Mouse (Mus musculus) heart, embryonic 10.5 days (tissue): ENCODE data around the gene Grid2. TPM values are rescaled to one million over a fixed set of nuclear protein-coding genes. Genes with fewer than 3 reads are reported as not detected.

Experiments
- DNase-seq: peaks from one replicate; pipeline ENCODE4 v3.0.0-alpha.2; 2017; ENCODE audit warnings: low spot score
- H3K27ac ChIP-seq: fragments of 300-500 bp; sonication (generic); 2 replicates; pipeline ENCODE4 v1.5.1; 2016; ENCODE audit warnings: mild to moderate bottlenecking
- H3K27me3 ChIP-seq: fragments of 300-500 bp; sonication (generic); 2 replicates; pipeline ENCODE4 v1.6.1; 2016; ENCODE audit warnings: mild to moderate bottlenecking; ENCODE audit not compliant: poor library complexity, insufficient read depth, severe bottlenecking
- H3K36me3 ChIP-seq: fragments of 300-500 bp; sonication (generic); 2 replicates; pipeline ENCODE4 v1.6.1; 2016; ENCODE audit warnings: mild to moderate bottlenecking, moderate library complexity
- H3K4me1 ChIP-seq: fragments of 300-500 bp; sonication (generic); 2 replicates; pipeline ENCODE4 v1.6.1; 2016; ENCODE audit warnings: mild to moderate bottlenecking
- H3K4me3 ChIP-seq: fragments of 300-500 bp; sonication (generic); 2 replicates; pipeline ENCODE4 v1.5.1; 2016; ENCODE audit warnings: mild to moderate bottlenecking, moderate library complexity
- H3K9me3 ChIP-seq: fragments of 300-500 bp; sonication (generic); 2 replicates; pipeline ENCODE4 v1.6.1; 2016; ENCODE audit warnings: mild to moderate bottlenecking, moderate library complexity
- WGBS: fragments of 180-500 bp; shearing (Covaris S2); methylation state at CpG from one replicate; pipeline ENCODE4 v1.1.7; 2016; 5-methylcytosine and 5-hydroxymethylcytosine counted together
- polyA plus RNA-seq: library from polyadenylated mRNA; unstranded; fragments of >200 nt; fragmentation: Nextera tagmentation; extraction: Ambion mirVana; gene quantifications from 2 replicates; pipeline ENCODE4 v1.2.1, GENCODE M21; 2016

Grid2 gene
- polyA plus RNA-seq, 1 experiment from 2014 or later: 0.60 TPM

- Histone ChIP-seq H3K27ac (no peak overlapping the region), H3K27me3 (no peaks in the 10 kb centered on the region), H3K4me1 (no peaks in the 10 kb centered on the region), H3K36me3 (no peaks in the 10 kb centered on the region), H3K9me3 (no peaks in the 10 kb centered on the region), H3K4me3 (no peak overlapping the region)
- 60% methylated on average over 5 of the region's 5 CpGs for WGBS
- DNase-seq: no peak
Measured at GRCm38 (mm10) chr6:63946721-63947120, 691.0 kb downstream of the Grid2 start.

- no peaks in the 10 kb centered on the region for H3K27me3 ChIP-seq
- H3K9me3 ChIP-seq: no peaks in the 10 kb centered on the region
- no peak for DNase-seq
- no peak overlapping the region for H3K27ac ChIP-seq
- no peak overlapping the region for H3K4me3 ChIP-seq
- H3K4me1 ChIP-seq: no peaks in the 10 kb centered on the region
- no peaks in the 10 kb centered on the region for H3K36me3 ChIP-seq
- 83% methylated on average over 3 of the region's 3 CpGs for WGBS
Measured at GRCm38 (mm10) chr6:63963789-63964188, 708.1 kb downstream of the Grid2 start.

DNA sequence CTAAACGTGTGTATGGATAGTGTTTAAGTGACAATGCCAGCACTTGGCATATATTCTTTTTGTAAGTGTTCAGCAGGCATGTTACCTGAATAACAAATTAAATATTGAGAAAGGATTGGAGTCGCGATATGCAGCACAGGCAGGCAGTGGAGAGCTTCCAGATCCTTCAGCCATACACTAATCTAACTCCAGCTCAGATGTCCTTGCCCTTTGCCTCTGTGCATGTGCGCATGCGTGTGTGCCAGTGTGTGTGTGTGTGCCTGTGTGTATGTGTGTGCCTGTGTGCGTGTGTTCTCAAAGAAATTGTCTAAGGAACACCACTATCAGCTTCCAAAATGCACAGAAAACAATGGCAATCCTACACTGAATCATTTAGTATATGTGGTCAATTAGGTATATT lies 708.6 kb downstream of the Grid2 start:
- Histone ChIP-seq H3K4me3 (no peak overlapping the region), H3K36me3 (no peaks in the 10 kb centered on the region), H3K4me1 (no peaks in the 10 kb centered on the region), H3K9me3 (no peaks in the 10 kb centered on the region), H3K27ac (no peak overlapping the region), H3K27me3 (no peaks in the 10 kb centered on the region)
- WGBS: 80% methylated on average over 6 of the region's 6 CpGs
- DNase-seq: no peak

DNA sequence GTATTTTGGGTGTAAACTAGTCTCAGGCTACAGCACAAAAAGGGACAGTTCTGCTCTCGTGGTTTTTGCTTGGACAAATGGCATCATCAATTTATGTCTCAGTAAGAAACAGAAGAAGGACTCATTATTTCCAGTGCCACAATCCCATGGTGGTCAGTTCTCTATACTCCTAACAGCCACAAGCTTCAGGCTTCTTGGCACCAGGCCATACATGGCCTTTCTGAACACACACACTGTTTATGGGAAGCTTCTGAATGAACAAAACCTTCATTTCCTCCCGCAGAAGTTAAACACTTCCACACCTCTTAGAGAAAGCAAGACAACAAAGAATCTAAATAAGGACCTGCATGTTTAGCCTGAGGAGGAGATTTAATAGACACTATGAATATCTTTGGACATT lies 709.1 kb downstream of the Grid2 start:
- Histone ChIP-seq H3K4me3 (no peak overlapping the region), H3K27ac (no peak overlapping the region), H3K9me3 (no peaks in the 10 kb centered on the region), H3K4me1 (no peaks in the 10 kb centered on the region), H3K36me3 (no peaks in the 10 kb centered on the region), H3K27me3 (no peaks in the 10 kb centered on the region)
- no peak for DNase-seq
- WGBS: 82% methylated on average over 2 of the region's 2 CpGs

DNA sequence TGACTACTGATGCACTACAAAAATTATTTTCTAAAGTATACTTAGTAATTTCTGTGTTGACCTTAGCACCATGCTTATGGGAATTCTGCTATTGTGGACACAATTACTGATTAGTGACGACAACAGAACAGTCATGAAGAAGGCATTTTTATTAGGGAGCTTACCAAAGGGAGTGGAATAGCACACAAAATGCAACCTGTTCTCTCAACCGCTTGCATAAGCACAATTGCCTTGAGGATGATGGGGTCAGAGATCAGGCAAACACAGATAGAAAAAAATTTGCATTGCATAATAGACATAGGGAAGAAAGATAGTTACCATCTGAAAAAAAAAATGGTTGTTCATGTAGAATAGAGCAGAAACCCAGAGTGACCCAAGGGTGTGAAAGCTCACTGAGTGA lies 790.4 kb downstream of the Grid2 start:
- no peak for DNase-seq
- Histone ChIP-seq H3K9me3 (no peaks in the 10 kb centered on the region), H3K4me3 (no peak overlapping the region), H3K27me3 (no peaks in the 10 kb centered on the region), H3K27ac (no peak overlapping the region), H3K4me1 (no peaks in the 10 kb centered on the region), H3K36me3 (no peaks in the 10 kb centered on the region)
- WGBS: 87% methylated on average over 2 of the region's 2 CpGs

GRCm38 (mm10) chr6:64046732-64047131 lies 791.1 kb downstream of the Grid2 start:
- Histone ChIP-seq H3K27me3 (no peaks in the 10 kb centered on the region), H3K9me3 (no peaks in the 10 kb centered on the region), H3K27ac (no peak overlapping the region), H3K4me3 (no peak overlapping the region), H3K4me1 (no peaks in the 10 kb centered on the region), H3K36me3 (no peaks in the 10 kb centered on the region)
- WGBS: 79% methylated on average over 1 of the region's 1 CpGs
- no peak for DNase-seq

DNA sequence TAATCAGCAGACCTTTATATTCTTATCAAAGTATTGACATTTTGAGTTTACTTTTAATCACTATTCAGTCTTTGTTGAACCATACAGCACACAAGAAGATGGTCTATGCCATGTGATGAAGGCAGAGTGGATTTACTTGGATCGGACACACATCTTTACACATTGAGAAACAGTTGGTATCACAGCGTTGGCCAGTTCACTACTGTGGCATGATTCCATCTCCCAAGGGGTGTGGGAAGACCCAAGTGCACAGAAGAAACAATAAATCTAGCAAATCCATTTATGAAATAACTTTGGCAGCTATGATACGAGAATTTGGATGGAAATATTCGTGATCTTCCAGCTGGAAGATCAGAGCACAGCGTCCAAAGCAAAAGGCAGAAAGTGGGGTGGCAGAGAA lies 792.3 kb downstream of the Grid2 start:
- Histone ChIP-seq H3K4me1 (no peaks in the 10 kb centered on the region), H3K27me3 (no peaks in the 10 kb centered on the region), H3K36me3 (no peaks in the 10 kb centered on the region), H3K9me3 (no peaks in the 10 kb centered on the region), H3K4me3 (no peak overlapping the region), H3K27ac (no peak overlapping the region)
- WGBS: 83% methylated on average over 5 of the region's 5 CpGs
- DNase-seq: no peak

GRCm38 (mm10) chr6:64063858-64064257 lies 808.2 kb downstream of the Grid2 start:
- Histone ChIP-seq H3K9me3 (no peaks in the 10 kb centered on the region), H3K4me3 (no peak overlapping the region), H3K4me1 (no peaks in the 10 kb centered on the region), H3K36me3 (no peaks in the 10 kb centered on the region), H3K27ac (no peak overlapping the region), H3K27me3 (no peaks in the 10 kb centered on the region)
- DNase-seq: no peak
- 83% methylated on average over 7 of the region's 7 CpGs for WGBS

DNA sequence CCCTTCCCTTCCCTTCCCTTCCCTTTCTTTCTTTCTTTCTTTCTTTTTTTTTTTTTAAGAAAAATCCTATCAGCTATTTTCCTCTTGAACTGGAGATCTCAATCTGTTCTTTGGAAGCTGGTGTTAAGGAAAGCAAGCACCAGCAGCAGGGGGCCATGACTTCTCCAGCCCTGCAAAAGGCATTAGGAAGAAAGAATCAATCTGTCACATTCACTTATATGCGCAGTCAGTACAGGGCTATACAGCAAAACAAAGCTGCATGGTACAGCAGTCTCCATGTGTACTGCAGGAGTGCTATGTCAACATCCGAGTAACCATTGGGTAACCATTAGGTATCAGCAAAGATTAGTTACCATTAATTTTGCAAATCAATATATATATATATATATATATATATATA lies 809.0 kb downstream of the Grid2 start:
- 84% methylated on average over 2 of the region's 2 CpGs for WGBS
- no peaks in the 10 kb centered on the region for H3K36me3 ChIP-seq
- no peak for DNase-seq

GRCm38 (mm10) chr6:64073406-64073805 lies 817.7 kb downstream of the Grid2 start:
- no peak overlapping the region for H3K4me3 ChIP-seq
- no peak for DNase-seq
- H3K36me3 ChIP-seq: no peaks in the 10 kb centered on the region
- no peaks in the 10 kb centered on the region for H3K27me3 ChIP-seq
- H3K4me1 ChIP-seq: no peaks in the 10 kb centered on the region
- H3K27ac ChIP-seq: no peak overlapping the region
- H3K9me3 ChIP-seq: no peaks in the 10 kb centered on the region
- WGBS: 64% methylated on average over 2 of the region's 2 CpGs

More for the DNA sequence above, 809.0 kb downstream of the Grid2 start:
- no peak overlapping the region for H3K27ac ChIP-seq
- H3K4me1 ChIP-seq: no peaks in the 10 kb centered on the region
- no peak overlapping the region for H3K4me3 ChIP-seq
- no peaks in the 10 kb centered on the region for H3K9me3 ChIP-seq
- H3K27me3 ChIP-seq: no peaks in the 10 kb centered on the region

GRCm38 (mm10) chr6:64077911-64078310 lies 822.2 kb downstream of the Grid2 start:
- no peaks in the 10 kb centered on the region for H3K4me1 ChIP-seq
- H3K36me3 ChIP-seq: no peaks in the 10 kb centered on the region
- H3K27ac ChIP-seq: no peak overlapping the region
- no peaks in the 10 kb centered on the region for H3K9me3 ChIP-seq
- no peak overlapping the region for H3K4me3 ChIP-seq
- no peaks in the 10 kb centered on the region for H3K27me3 ChIP-seq
- WGBS: 83% methylated on average over 1 of the region's 1 CpGs
- DNase-seq: no peak

DNA sequence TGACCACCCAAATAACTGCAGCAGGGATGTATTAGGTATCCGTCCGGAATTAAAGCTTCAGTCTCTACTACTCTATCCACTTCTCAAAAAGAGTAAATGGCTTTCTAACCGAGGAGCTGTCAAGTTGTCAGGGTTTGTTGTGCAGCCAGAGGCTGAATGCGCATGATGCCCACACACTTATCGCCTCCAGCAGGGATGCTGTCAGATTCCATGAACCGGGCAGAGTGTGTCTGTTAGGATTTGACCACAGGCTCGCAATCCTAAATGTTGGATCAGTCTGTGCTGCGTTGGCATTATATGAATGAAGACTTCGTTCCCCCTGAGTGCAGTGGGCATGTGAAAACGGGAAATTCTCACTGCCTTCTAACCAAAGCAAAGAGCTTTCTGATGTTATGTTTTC lies 843.0 kb downstream of the Grid2 start:
- Histone ChIP-seq H3K36me3 (no peaks in the 10 kb centered on the region), H3K9me3 (no peaks in the 10 kb centered on the region), H3K4me1 (no peaks in the 10 kb centered on the region), H3K4me3 (no peak overlapping the region), H3K27me3 (no peaks in the 10 kb centered on the region), H3K27ac (no peak overlapping the region)
- 75% methylated on average over 10 of the region's 10 CpGs for WGBS
- no peak for DNase-seq

GRCm38 (mm10) chr6:64114594-64114993 lies 858.9 kb downstream of the Grid2 start:
- no peaks in the 10 kb centered on the region for H3K27me3 ChIP-seq
- no peak overlapping the region for H3K27ac ChIP-seq
- H3K4me3 ChIP-seq: no peak overlapping the region
- H3K4me1 ChIP-seq: no peaks in the 10 kb centered on the region
- H3K36me3 ChIP-seq: no peaks in the 10 kb centered on the region
- no peaks in the 10 kb centered on the region for H3K9me3 ChIP-seq
- DNase-seq: no peak
- 79% methylated on average over 2 of the region's 2 CpGs for WGBS

- H3K4me1 ChIP-seq: no peaks in the 10 kb centered on the region
- no peaks in the 10 kb centered on the region for H3K9me3 ChIP-seq
- H3K27ac ChIP-seq: no peak overlapping the region
- no peaks in the 10 kb centered on the region for H3K27me3 ChIP-seq
- H3K4me3 ChIP-seq: no peak overlapping the region
- DNase-seq: no peak
- H3K36me3 ChIP-seq: no peaks in the 10 kb centered on the region
- WGBS: 62% methylated on average over 9 of the region's 9 CpGs
Measured at GRCm38 (mm10) chr6:64136275-64136674, 880.6 kb downstream of the Grid2 start.
